Mouse (Mus musculus) liver, embryonic 15.5 days (tissue): ENCODE measurements around the gene Pygo1. TPM values are rescaled to one million over a fixed set of nuclear protein-coding genes. Genes with fewer than 3 reads are reported as not detected.

ENCODE experiments used
- ATAC-seq: fragments of 200-750 bp; cut with Nextera tagmentation; 2 replicates; pipeline ENCODE4 v1.8.0; 2017; ENCODE audit warnings: moderate number of reproducible peaks, mild to moderate bottlenecking, moderate library complexity; ENCODE audit not compliant: insufficient read depth
- H3K27ac ChIP-seq: fragments of 300-500 bp; sonication (generic); replicated peaks from 2 replicates; pipeline ENCODE4 v1.5.1; 2015; ENCODE audit warnings: mild to moderate bottlenecking, inconsistent platforms
- H3K27me3 ChIP-seq: fragments of 300-500 bp; sonication (generic); 2 replicates; pipeline ENCODE4 v1.6.1; 2015; ENCODE audit warnings: mild to moderate bottlenecking, inconsistent platforms
- H3K36me3 ChIP-seq: fragments of 300-500 bp; sonication (generic); replicated peaks from 2 replicates; pipeline ENCODE4 v1.6.1; 2015; ENCODE audit warnings: moderate library complexity, mild to moderate bottlenecking, inconsistent platforms
- H3K4me1 ChIP-seq: fragments of 300-500 bp; sonication (generic); replicated peaks from 2 replicates; pipeline ENCODE4 v1.6.1; 2015; ENCODE audit warnings: inconsistent platforms
- H3K4me2 ChIP-seq: fragments of 300-500 bp; sonication (generic); 2 replicates; pipeline ENCODE4 v1.6.1; 2015; ENCODE audit warnings: moderate library complexity, mild to moderate bottlenecking, inconsistent platforms
- H3K4me3 ChIP-seq: fragments of 300-500 bp; sonication (generic); replicated peaks from 2 replicates; pipeline ENCODE4 v1.5.1; 2015; ENCODE audit warnings: mild to moderate bottlenecking, inconsistent platforms
- H3K9ac ChIP-seq: fragments of 300-500 bp; sonication (generic); 2 replicates; pipeline ENCODE4 v1.6.1; 2015; ENCODE audit warnings: moderate library complexity, mild to moderate bottlenecking, inconsistent platforms
- H3K9me3 ChIP-seq: fragments of 300-500 bp; sonication (generic); replicated peaks from 2 replicates; pipeline ENCODE4 v1.6.1; 2016; ENCODE audit warnings: inconsistent platforms
- WGBS: fragments of 180-500 bp; shearing (Covaris S2); methylation state at CpG from one replicate; pipeline ENCODE4 v1.1.7; 2015; ENCODE audit warnings: mixed read lengths; ENCODE audit not compliant: insufficient replicate concordance; 5-methylcytosine and 5-hydroxymethylcytosine counted together
- polyA plus RNA-seq: library from polyadenylated mRNA; unstranded; fragments of >200 nt; fragmentation: Nextera tagmentation; extraction: Ambion mirVana; gene quantifications from 2 replicates; pipeline ENCODE4 v1.2.1, GENCODE M21; 2015

Pygo1 gene
- polyA plus RNA-seq, 1 experiment from 2014 or later, result 0.10 TPM

DNA sequence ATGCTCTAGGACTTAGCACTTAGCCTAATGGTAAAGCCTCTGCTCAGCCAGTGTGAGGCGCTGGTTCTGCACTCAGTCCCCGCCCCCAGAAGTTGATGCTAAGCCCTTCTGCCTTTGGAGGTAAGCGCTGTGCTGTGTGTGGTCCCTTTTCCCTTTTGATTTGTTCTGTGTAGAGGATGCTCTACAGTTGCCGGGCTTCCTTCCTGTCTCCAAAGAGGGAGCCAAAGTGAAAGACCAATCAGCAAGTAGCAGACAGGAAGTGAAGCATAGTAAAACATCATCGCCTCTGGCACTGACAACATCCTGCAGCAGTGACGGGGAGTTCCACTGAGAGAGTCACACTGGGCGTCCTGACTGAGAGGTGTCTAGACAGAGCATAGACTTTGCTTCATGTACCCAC lies 44.4 kb downstream of the Pygo1 start:
- no peak overlapping the region for H3K4me3 ChIP-seq
- WGBS, result 46% methylated on average over 7 of the region's 7 CpGs
- H3K9me3 ChIP-seq, result no peaks in the 10 kb centered on the region
- no peak overlapping the region for H3K4me2 ChIP-seq
- H3K36me3 ChIP-seq, result no peaks in the 10 kb centered on the region
- no peak for ATAC-seq
- no peak overlapping the region for H3K9ac ChIP-seq
- no peak overlapping the region for H3K27ac ChIP-seq
- H3K27me3 ChIP-seq, result no peaks in the 10 kb centered on the region
- H3K4me1 ChIP-seq, result 0 out of 2 replicates have a peak, but pooled peaks cover 3% of the 10 kb centered on the region

DNA sequence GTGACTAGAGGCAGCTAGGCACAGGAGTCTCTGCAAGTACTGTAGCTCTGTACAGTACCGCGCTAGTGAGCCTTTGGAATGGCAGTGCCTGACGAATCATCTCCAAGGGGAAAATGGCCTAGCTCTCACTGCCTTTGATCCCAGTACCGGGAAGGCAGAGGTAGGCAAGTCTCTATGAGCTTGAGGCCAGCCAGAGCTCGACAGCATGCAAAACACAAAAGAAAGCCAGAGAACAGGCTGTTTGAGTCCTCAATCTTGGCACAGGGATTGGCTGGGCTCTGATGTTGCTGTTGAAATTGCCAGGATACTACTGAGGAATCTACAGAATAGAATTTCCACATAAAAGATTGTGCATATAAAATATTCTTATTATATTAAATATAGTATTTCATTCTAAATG lies 47.0 kb downstream of the Pygo1 start:
- no peaks in the 10 kb centered on the region for H3K27me3 ChIP-seq
- H3K9me3 ChIP-seq, result no peaks in the 10 kb centered on the region
- WGBS, result 69% methylated on average over 5 of the region's 5 CpGs
- no peaks in the 10 kb centered on the region for H3K36me3 ChIP-seq
- H3K4me2 ChIP-seq, result no peak overlapping the region
- H3K9ac ChIP-seq, result no peak overlapping the region
- H3K4me3 ChIP-seq, result no peak overlapping the region
- no peak for ATAC-seq
- H3K4me1 ChIP-seq, result 0 out of 2 replicates have a peak, but pooled peaks cover 3% of the 10 kb centered on the region
- H3K27ac ChIP-seq, result no peak overlapping the region

DNA sequence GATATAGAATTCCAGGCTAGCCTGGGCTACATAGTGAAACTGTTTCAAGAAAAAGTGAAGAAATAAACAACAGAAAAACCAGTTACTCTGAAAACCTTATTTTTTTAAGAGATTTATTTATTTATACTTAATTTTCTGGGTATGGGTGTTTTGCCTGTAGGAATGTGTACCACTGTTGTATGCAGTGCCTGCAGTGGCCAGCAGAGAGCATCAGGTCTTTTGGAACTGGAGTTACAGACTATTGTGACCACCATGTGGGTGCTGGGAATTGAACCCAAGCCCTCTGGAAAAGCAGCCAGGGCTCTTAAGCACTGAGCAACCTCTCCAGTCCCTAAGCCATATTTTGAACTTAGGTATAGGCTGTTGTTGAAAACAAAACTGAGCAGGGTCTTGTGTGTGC lies 47.5 kb downstream of the Pygo1 start:
- Histone ChIP-seq H3K27ac (no peak overlapping the region), H3K4me2 (no peak overlapping the region), H3K36me3 (no peaks in the 10 kb centered on the region), H3K9ac (no peak overlapping the region), H3K4me1 (0 out of 2 replicates have a peak, but pooled peaks cover 3% of the 10 kb centered on the region), H3K4me3 (no peak overlapping the region), H3K9me3 (no peaks in the 10 kb centered on the region), H3K27me3 (no peaks in the 10 kb centered on the region)
- no peak for ATAC-seq

DNA sequence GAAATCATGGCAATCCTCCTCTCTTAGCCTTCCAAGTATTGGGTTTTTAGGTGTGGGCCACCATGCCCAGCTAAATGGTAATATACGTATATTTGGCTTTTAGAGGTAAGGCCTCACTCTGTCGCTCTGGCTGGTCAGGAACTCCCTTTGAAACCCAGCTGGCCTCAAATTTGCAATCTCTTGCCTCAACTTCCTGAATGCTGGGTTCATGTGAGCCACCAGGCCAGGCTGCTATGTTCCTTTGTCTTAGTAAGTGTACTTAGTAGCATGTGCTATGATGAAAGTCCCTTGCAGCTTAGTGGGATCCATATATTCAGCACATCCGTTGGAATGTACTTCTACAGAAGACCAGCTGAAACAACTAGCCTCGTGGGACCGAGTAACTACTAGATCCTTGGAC lies 49.3 kb downstream of the Pygo1 start:
- Histone ChIP-seq H3K27ac (peak overlapping the region; percentile 21; the same call in 1 of the 2 replicates), H3K27me3 (no peaks in the 10 kb centered on the region), H3K4me2 (no peak overlapping the region), H3K9me3 (no peaks in the 10 kb centered on the region), H3K36me3 (no peaks in the 10 kb centered on the region), H3K4me1 (no peaks in the 10 kb centered on the region), H3K4me3 (no peak overlapping the region), H3K9ac (no peak overlapping the region)
- no peak for ATAC-seq
- 59% methylated on average over 5 of the region's 5 CpGs for WGBS

GRCm38 (mm10) chr9:72975242-72975641 lies 49.8 kb downstream of the Pygo1 start:
- WGBS, result 48% methylated on average over 1 of the region's 1 CpGs
- Histone ChIP-seq H3K27ac (no peak overlapping the region), H3K4me3 (no peak overlapping the region), H3K4me1 (no peaks in the 10 kb centered on the region), H3K9me3 (no peaks in the 10 kb centered on the region), H3K36me3 (no peaks in the 10 kb centered on the region), H3K9ac (no peak overlapping the region), H3K4me2 (no peak overlapping the region), H3K27me3 (no peaks in the 10 kb centered on the region)
- no peak for ATAC-seq

DNA sequence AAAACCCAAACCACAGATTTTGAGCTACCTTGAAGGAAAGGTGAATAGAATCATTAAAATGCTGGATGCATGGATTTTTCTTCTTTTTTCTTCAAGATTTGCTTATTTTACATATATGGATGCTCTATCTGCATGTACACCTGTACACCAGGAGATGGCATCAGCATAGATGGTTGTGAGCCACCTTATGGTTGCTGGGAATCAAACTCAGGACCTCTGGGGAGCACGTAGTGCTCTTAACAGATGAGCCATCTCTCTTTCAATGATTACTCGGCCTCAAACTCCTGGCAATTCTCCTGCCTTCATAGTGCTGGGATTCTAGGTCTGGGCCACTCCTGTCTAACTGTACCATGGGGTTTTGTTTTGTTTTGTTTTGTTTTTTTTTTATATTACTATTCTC lies 57.6 kb downstream of the Pygo1 start:
- Histone ChIP-seq H3K27me3 (0 out of 2 replicates have a peak, but pooled peaks cover 2% of the 10 kb centered on the region), H3K4me2 (no peak overlapping the region), H3K4me3 (no peak overlapping the region), H3K36me3 (no peaks in the 10 kb centered on the region), H3K9me3 (no peaks in the 10 kb centered on the region), H3K4me1 (peaks cover 15% of the 10 kb centered on the region), H3K27ac (no peak overlapping the region), H3K9ac (no peak overlapping the region)
- no peak for ATAC-seq
- 54% methylated on average over 2 of the region's 2 CpGs for WGBS

DNA sequence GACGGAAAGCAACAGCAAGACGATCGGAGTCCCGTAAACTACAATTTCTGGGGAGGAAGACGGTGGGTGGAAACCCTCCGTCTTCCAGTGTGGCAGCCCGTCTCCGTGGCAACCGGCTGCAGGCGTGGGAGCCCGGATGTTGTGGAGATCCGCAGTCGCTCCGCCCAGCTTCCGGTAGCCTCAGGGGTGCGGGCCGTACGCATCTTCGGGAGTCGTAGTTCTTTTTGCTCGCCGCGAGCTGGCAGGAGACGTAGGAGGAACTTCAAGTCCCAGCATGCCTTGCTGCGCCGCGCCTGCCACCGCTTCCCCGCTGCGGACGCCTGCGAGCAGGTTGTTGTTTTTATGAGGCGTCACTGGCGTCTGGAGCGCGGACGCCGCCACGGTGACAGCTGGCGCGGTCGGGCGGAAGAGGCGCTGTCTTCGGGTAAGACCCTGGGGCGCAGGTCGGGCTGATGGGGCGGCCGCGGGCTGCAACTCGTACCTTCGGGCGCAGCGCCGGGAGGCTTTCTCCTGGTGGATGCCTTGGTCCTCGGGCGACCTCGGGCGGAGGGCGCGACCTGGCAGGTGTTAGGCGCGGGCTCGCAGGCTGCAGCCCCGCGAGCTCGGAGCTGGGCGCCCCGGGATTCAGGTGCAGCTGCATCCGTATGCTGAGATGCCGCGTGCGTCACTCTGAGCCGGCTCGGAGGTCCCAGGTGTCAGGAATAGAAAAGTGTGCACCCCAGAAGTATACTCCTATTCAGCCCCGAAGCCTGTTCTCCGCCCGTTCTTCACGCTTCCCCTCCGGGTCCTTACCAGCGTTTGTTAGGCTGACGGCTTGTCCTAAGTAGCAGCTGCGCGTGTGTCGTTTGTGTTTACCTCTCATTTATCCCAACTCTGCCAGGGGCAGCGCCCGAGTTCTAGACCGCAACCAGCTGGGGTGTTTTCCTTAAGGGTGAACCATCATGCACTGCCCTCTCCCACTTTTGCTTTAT lies 60.1 kb downstream of the Pygo1 start, which contains the start of the genes Ccpg1os and Ccpg1:
TSS of gene Ccpg1os (minus strand) at position 133 of the 971 bp plus-strand sequence.
TSS of gene Ccpg1 (plus strand) at position 180 of the 971 bp plus-strand sequence.
- no peaks in the 10 kb centered on the region for H3K9me3 ChIP-seq
- no peaks in the 10 kb centered on the region for H3K36me3 ChIP-seq
- peak within 1 kb of the TSS; percentile 79 for H3K9ac ChIP-seq
- peak; percentile 99 for ATAC-seq
- H3K4me3 ChIP-seq, result peak within 1 kb of the TSS; percentile 93
- peak within 1 kb of the TSS; percentile 94 for H3K4me2 ChIP-seq
- WGBS, result under 1% methylated on average over 88 of the region's 88 CpGs
- H3K27ac ChIP-seq, result peak within 1 kb of the TSS; percentile 88
- H3K27me3 ChIP-seq, result 0 out of 2 replicates have a peak, but pooled peaks cover 2% of the 10 kb centered on the region
- peaks cover 22% of the 10 kb centered on the region for H3K4me1 ChIP-seq

- Histone ChIP-seq H3K36me3 (no peaks in the 10 kb centered on the region), H3K27me3 (0 out of 2 replicates have a peak, but pooled peaks cover 2% of the 10 kb centered on the region), H3K4me2 (no peak overlapping the region), H3K4me3 (no peak overlapping the region), H3K27ac (no peak overlapping the region), H3K4me1 (peaks cover 27% of the 10 kb centered on the region), H3K9ac (no peak overlapping the region), H3K9me3 (no peaks in the 10 kb centered on the region)
- 44% methylated on average over 3 of the region's 3 CpGs for WGBS
- no peak for ATAC-seq
Measured at GRCm38 (mm10) chr9:72987703-72988102, 62.3 kb downstream of the Pygo1 start.

DNA sequence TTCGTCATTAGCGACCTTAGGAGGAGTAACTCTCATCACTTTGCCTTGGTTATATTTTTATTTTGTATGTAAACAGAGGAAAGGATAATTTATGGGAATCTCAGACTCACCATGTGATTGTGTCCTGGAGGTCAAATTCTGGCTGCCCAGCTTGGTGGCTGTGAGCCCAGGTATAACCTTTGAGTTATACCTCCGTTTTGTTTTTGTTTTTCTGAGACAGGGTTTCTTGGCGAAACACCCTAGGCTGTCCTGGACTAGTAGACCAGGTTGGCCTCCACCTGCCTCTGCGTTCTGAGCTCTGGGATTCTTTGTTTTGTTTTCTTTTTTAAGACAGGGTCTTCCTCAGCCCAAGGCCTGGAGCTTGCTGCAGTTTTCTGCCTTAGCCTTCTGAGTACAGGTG lies 63.3 kb downstream of the Pygo1 start:
- WGBS, result 76% methylated on average over 5 of the region's 5 CpGs
- Histone ChIP-seq H3K4me3 (no peak overlapping the region), H3K36me3 (no peaks in the 10 kb centered on the region), H3K9me3 (no peaks in the 10 kb centered on the region), H3K27ac (no peak overlapping the region), H3K4me1 (peaks cover 27% of the 10 kb centered on the region), H3K27me3 (0 out of 2 replicates have a peak, but pooled peaks cover 2% of the 10 kb centered on the region), H3K9ac (no peak overlapping the region), H3K4me2 (no peak overlapping the region)
- ATAC-seq, result no peak

- no peak for ATAC-seq
- WGBS, result 78% methylated on average over 2 of the region's 2 CpGs
- Histone ChIP-seq H3K36me3 (no peaks in the 10 kb centered on the region), H3K4me1 (peaks cover 14% of the 10 kb centered on the region), H3K4me3 (no peak overlapping the region), H3K27ac (no peak overlapping the region), H3K9me3 (no peaks in the 10 kb centered on the region), H3K9ac (no peak overlapping the region), H3K27me3 (0 out of 2 replicates have a peak, but pooled peaks cover 2% of the 10 kb centered on the region), H3K4me2 (no peak overlapping the region)
Measured at GRCm38 (mm10) chr9:72991420-72991819, 66.0 kb downstream of the Pygo1 start.

DNA sequence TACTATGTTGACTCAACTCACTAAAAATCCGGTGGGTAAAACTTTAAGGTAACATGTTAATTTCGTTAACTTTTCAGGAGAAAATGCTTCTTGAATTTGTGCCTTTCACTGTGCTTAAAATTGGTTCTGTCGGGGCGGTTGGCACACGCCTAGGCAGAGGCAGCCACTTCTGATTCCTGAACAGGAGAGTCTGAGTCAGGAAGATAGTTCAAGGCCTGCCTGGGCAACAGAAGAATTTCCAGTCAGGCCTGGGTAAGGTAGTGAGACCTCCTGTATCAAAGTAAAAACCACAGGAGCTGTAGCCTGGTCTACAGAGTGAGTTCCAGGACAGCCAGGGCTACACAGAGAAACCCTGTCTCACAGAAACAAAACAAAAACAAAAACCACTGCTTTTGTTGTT lies 67.1 kb downstream of the Pygo1 start:
- H3K4me3 ChIP-seq, result no peak overlapping the region
- no peak overlapping the region for H3K4me2 ChIP-seq
- H3K27me3 ChIP-seq, result no peaks in the 10 kb centered on the region
- WGBS, result 67% methylated on average over 5 of the region's 5 CpGs
- no peaks in the 10 kb centered on the region for H3K9me3 ChIP-seq
- peaks cover 11% of the 10 kb centered on the region; the same call in 1 of the 2 replicates for H3K4me1 ChIP-seq
- no peaks in the 10 kb centered on the region for H3K36me3 ChIP-seq
- no peak overlapping the region for H3K9ac ChIP-seq
- no peak for ATAC-seq
- H3K27ac ChIP-seq, result no peak overlapping the region
